Mouse (Mus musculus) E14TG2a.4 (cell line): ENCODE data around the gene Neu3.
"Not testable (repeated sequence)": the region's sequence is repeated elsewhere in the genome, so short reads cannot be mapped to it uniquely, and the experiment has no call there.

ENCODE experiments used
- H3K27me3 ChIP-seq: 2 replicates; pipeline ENCODE4 v1.6.1; 2014; ENCODE audit warnings: low read length, control low read depth; ENCODE audit not compliant: insufficient read depth
- H3K36me3 ChIP-seq: 2 replicates; pipeline ENCODE4 v1.6.1; 2014; ENCODE audit warnings: low read length, control low read depth; ENCODE audit not compliant: insufficient read depth
- H3K4me1 ChIP-seq: replicated peaks from 2 replicates; pipeline ENCODE4 v1.6.1; 2014; ENCODE audit warnings: low read depth, low read length, control low read depth
- H3K4me3 ChIP-seq: replicated peaks from 2 replicates; pipeline ENCODE4 v1.5.1; 2014; ENCODE audit warnings: mild to moderate bottlenecking, low read length
- H3K9me3 ChIP-seq: 2 replicates; pipeline ENCODE4 v1.6.1; 2014; ENCODE audit warnings: low read length, control low read depth
- CTCF ChIP-seq: conservative IDR thresholded peaks from 2 replicates; pipeline ENCODE4 v1.5.1; 2014; ENCODE audit warnings: low read length
- NANOG ChIP-seq: IDR thresholded peaks from 2 replicates; pipeline ENCODE4 v1.6.1; 2014; ENCODE audit warnings: borderline replicate concordance, low read length, mixed read lengths
- POU5F1 ChIP-seq: IDR thresholded peaks from 2 replicates; pipeline ENCODE4 v1.6.1; 2014; ENCODE audit warnings: low read length, borderline replicate concordance

The Neu3 gene

DNA sequence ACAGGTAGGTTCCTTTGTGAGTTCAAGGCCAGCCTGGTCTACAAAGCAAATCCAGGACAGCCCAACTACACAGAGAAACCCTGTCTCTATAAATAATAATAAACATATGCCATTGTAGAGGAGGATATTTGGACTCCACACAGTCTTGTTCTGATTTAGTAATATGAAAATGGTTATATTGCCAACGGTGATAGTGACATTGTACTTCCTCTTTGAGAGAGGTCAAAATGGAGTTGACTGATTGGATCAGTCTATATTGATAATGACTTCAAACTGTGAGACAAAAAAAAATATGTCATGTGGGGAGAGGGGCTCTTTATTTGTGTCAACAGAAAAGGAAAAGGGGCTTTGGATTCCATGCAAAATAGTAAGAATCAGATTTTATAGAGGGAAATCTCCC, 22.9 kb downstream of the Neu3 start:
- no peak for TF ChIP-seq CTCF
- TF ChIP-seq NANOG, result no peak

DNA sequence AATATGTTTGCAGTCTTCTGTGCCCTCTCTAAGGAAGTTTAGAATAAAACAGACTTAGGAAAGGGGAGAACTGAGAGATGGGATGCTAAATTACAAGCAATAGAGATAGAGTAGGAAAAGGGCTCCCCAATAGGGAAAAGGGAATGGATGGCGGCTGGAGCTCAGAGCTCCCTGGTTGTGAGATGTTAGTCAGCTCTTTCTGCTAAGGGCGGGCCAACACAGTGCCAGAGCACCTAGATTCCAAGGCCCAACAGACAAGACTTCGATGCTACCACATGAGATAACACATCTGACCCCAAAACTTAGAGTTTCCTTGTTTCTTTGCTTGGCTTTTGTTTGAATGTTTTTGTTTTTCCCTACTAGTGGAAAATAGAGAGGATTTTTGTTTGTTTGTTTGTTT, 24.2 kb downstream of the Neu3 start:
- H3K36me3 ChIP-seq, H3K4me1 ChIP-seq, H3K27me3 ChIP-seq, H3K4me3 ChIP-seq, H3K9me3 ChIP-seq: not testable (repeated sequence)

More for the DNA sequence above, 22.9 kb downstream of the Neu3 start:
- H3K36me3 ChIP-seq, result no peaks in the 10 kb centered on the region
- no peak overlapping the region for H3K4me3 ChIP-seq
- H3K4me1 ChIP-seq, result peaks cover 6% of the 10 kb centered on the region; the same call in 1 of the 2 replicates
- H3K9me3 ChIP-seq, result no peaks in the 10 kb centered on the region
- no peaks in the 10 kb centered on the region for H3K27me3 ChIP-seq

DNA sequence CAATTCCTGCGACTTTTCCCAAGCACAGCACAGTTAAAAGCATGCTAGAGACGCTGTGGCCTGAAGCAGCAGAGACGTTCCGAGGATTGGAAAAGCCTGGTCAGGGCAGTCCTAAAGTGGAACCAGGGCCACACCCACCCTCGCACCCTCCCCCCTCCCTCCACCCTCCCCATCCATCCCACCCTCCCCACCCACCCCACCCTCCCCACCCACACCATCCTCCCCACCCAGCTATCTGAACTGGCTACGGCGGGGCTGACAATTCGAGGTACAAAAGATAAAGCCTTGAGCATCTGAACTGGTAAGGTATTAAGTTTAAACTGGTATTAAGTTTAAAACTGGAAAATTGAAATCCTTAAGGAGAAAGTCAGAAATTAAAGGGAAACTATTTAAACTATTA, 24.7 kb downstream of the Neu3 start:
- Histone ChIP-seq H3K4me3 (no peak overlapping the region), H3K36me3 (no peaks in the 10 kb centered on the region), H3K9me3 (no peaks in the 10 kb centered on the region), H3K27me3 (no peaks in the 10 kb centered on the region; the same call in 1 of the 2 replicates), H3K4me1 (peaks cover 6% of the 10 kb centered on the region; the same call in 1 of the 2 replicates)
- TF ChIP-seq NANOG (no peak), POU5F1 (no peak), CTCF (no peak)

DNA sequence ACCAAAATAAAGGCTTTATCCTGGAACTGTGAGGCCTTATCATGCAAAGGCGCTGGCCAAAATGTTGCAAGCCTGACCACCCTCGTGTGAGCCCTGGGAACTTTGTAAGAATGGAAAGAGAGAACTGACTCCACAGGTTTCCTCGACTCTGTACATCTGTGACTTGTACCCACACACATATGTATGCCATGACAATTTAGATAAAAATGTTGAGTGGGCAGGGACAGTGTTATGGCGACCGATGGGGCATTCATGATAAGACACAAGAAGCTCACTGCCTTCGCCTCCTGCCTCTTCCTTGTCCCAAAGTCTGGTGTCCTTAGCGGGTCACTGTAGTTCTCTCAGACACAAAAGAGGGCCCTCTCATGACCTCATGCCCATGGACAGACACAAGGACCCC, 29.1 kb downstream of the Neu3 start:
- Histone ChIP-seq H3K36me3 (no peaks in the 10 kb centered on the region), H3K9me3 (no peaks in the 10 kb centered on the region), H3K27me3 (peaks cover 18% of the 10 kb centered on the region), H3K4me1 (peaks cover 18% of the 10 kb centered on the region), H3K4me3 (no peak overlapping the region)
- TF ChIP-seq CTCF (no peak), NANOG (no peak), POU5F1 (no peak)

DNA sequence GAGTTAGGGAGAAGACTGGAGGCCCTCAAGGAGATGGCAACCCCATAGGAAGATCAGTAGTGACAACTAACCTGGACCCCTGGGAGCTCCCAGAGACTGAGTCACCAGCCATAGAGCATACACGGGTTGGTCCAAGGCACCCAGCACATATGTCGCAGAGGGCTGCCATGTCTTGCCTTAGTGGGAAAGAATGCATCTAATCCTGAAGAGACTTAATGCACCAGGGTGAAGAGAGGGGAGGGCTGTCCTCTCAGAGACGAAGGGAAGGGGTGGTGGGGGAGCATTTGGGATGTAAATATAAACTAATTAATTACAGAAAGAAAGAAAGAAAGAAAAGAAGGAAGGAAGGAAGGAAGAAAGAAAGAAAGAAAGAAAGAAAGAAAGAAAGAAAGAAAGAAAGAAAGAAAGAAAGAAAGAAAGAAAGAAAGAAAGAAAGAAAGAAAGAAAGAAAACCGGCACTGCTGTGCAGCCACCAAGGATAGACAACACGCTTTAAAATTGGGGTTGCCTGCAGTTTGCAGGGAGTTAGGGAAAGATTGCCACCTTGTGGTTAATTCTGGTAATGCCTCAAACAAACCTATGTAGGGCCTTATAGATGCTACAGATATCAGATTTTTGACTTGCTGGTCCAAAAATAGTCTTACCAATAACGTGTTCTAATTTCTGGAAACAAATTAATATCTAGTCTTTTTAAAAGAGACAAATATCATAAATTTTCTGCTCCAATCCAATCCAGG, 30.1 kb downstream of the Neu3 start:
- Histone ChIP-seq H3K9me3 (peaks cover 3% of the 10 kb centered on the region; the same call in 1 of the 2 replicates), H3K4me3 (no peak overlapping the region), H3K27me3 (peaks cover 18% of the 10 kb centered on the region), H3K36me3 (no peaks in the 10 kb centered on the region), H3K4me1 (peaks cover 12% of the 10 kb centered on the region)
- TF ChIP-seq CTCF (peak; percentile 76), POU5F1 (no peak)

DNA sequence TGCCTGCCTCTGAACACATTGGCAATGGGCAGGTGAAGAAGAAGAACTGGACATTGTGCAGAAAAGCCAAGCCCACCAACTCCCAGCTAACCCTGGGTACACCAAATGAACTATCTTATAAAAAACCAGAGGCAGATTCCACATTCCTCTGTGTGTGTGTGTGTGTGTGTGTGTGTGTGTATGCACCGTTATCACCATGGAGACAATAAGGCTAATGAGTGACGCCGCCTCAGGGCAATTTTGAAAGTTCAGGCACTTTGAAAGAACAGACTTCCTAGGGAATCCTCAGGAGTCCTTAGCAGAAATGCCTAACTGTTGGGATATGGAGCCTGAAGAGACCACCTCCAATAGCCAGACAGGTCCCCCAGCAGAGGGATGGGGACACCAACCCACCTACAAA, 31.0 kb downstream of the Neu3 start:
- Histone ChIP-seq H3K9me3 (peaks cover 8% of the 10 kb centered on the region; the same call in 1 of the 2 replicates), H3K36me3 (no peaks in the 10 kb centered on the region), H3K27me3 (peaks cover 20% of the 10 kb centered on the region), H3K4me3 (no peak overlapping the region), H3K4me1 (peaks cover 12% of the 10 kb centered on the region)
- TF ChIP-seq CTCF (no peak), NANOG (no peak), POU5F1 (no peak)

DNA sequence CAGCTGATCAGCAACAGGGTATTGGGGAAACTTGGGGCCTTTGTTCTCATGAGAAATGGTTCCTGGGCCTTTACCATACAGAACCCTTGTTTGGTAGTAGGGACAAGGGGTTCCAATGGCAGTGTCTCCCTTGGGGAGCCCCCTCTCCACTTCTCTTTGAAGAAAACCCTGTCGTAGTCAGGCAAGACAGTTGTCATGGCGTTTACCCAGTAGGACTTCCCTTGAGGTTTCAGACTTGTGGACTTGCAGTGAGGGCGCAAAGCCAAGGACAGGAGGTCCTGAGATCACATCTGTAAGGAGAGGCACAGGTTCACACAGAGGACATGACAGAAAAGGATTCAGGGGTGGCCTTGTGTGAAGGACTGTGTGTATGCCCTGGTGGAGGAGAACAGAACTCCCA, 31.7 kb downstream of the Neu3 start:
- Histone ChIP-seq H3K9me3 (peaks cover 8% of the 10 kb centered on the region; the same call in 1 of the 2 replicates), H3K4me1 (peaks cover 12% of the 10 kb centered on the region)
- no peak for TF ChIP-seq POU5F1

DNA sequence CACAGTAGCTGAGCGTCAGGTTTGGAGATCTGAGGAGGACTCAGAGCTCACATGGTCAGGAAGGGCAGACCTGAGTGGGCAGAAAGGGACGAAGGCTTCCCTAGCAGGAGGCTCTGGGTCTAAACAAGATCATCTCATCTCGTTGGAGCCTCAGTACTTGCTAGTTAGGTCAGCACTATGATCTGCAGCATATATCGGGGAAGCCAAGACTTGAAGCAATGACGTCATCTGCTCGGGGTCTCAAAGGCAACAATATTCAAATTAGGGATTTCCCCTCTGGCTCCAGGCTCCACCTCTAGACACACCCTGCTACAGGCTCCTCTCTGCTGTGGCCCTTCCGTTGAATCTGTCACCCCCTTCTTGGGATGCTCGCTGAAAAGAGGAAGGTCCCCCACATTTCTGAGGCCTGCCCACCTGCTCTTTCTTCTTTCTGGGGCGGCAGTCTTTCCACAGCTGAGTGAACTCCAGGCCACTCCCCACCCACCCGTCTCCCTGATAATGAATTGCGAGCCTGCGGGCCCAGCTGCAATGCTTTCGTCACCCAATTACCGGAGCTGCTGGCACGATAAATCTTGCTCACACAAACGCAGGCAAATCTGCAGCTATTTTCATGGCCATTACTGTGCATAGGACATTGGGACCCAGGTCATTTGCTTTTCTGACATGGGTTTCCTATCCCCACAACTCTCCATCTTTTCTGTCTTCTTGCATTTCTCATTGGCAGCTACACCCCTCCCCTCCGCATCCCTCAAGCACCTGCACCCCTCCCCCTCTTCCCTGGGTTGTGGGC, 32.8 kb downstream of the Neu3 start:
- Histone ChIP-seq H3K36me3 (no peaks in the 10 kb centered on the region), H3K4me3 (no peak overlapping the region), H3K4me1 (peaks cover 12% of the 10 kb centered on the region), H3K27me3 (peaks cover 20% of the 10 kb centered on the region), H3K9me3 (peaks cover 8% of the 10 kb centered on the region; the same call in 1 of the 2 replicates)
- TF ChIP-seq NANOG (no peak), POU5F1 (no peak), CTCF (no peak)

More for the DNA sequence above, 31.7 kb downstream of the Neu3 start:
- peaks cover 20% of the 10 kb centered on the region for H3K27me3 ChIP-seq
- H3K36me3 ChIP-seq, result no peaks in the 10 kb centered on the region
- no peak overlapping the region for H3K4me3 ChIP-seq

DNA sequence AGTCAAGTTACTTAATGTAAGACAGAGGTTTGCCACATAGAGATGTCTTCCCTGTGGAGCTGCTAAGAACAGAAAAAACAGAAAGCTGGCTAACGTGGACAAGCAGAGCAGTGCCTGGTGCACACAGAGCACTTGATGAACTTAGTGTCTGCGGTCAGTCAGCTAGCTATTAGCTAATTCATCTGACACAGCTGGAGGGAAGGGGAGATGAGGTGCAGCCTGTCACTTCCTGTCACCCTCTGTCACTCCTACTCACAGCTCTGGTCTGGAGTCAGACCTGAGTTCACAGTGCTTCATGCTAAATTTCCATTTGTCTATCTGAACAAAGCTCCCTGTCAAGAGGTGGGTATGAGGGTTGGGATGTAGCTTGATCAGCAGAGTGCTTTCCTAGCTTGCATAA, 34.1 kb downstream of the Neu3 start:
- TF ChIP-seq CTCF (no peak), NANOG (no peak), POU5F1 (no peak)
- Histone ChIP-seq H3K4me1 (peaks cover 12% of the 10 kb centered on the region), H3K4me3 (no peak overlapping the region), H3K27me3 (peaks cover 20% of the 10 kb centered on the region), H3K9me3 (peaks cover 8% of the 10 kb centered on the region; the same call in 1 of the 2 replicates), H3K36me3 (no peaks in the 10 kb centered on the region)
